Mouse (Mus musculus) small intestine, adult 2 months (tissue): ENCODE data around the gene Slmap. TPM values are rescaled to one million over a fixed set of nuclear protein-coding genes. Genes with fewer than 3 reads are reported as not detected.

Experiments used
- H3K27ac ChIP-seq: fragments of 200-500 bp; 2 replicates; pipeline ENCODE4 v1.5.1; 2012; ENCODE audit warnings: low read depth, low read length, control low read depth, inconsistent platforms; ENCODE audit not compliant: insufficient read depth
- H3K27me3 ChIP-seq: fragments of 200-500 bp; 2 replicates; pipeline ENCODE4 v1.6.1; 2012; ENCODE audit warnings: mild to moderate bottlenecking, moderate library complexity, low read length, inconsistent platforms; ENCODE audit not compliant: control insufficient read depth, insufficient read depth
- H3K36me3 ChIP-seq: fragments of 200-500 bp; 2 replicates; pipeline ENCODE4 v1.6.1; 2012; ENCODE audit warnings: mild to moderate bottlenecking, low read length, control low read depth, inconsistent platforms; ENCODE audit not compliant: control insufficient read depth, insufficient read depth
- H3K4me1 ChIP-seq: fragments of 200-500 bp; 2 replicates; pipeline ENCODE4 v1.6.1; 2012; ENCODE audit warnings: low read length, inconsistent platforms, mixed read lengths; ENCODE audit not compliant: control insufficient read depth, insufficient read depth, insufficient read length
- H3K4me3 ChIP-seq: fragments of 200-500 bp; 2 replicates; pipeline ENCODE4 v1.5.1; 2012; ENCODE audit warnings: low read depth, mild to moderate bottlenecking, control low read depth, inconsistent platforms, low read length, moderate library complexity
- CTCF ChIP-seq: fragments of 200-500 bp; IDR thresholded peaks from 2 replicates; pipeline ENCODE4 v1.5.1; 2012; ENCODE audit warnings: low read depth, mild to moderate bottlenecking, control low read depth, inconsistent platforms, low read length, moderate library complexity, mixed read lengths; ENCODE audit not compliant: insufficient replicate concordance, insufficient read length; ENCODE audit errors: extremely low read depth
- POLR2A ChIP-seq: fragments of 200-500 bp; IDR thresholded peaks from 2 replicates; pipeline ENCODE4 v1.6.1; 2012; ENCODE audit warnings: low read depth, mild to moderate bottlenecking, control low read depth, inconsistent platforms, low read length, moderate library complexity
- WGBS: fragments of 180-500 bp; shearing (Covaris S2); methylation state at CpG from one replicate; pipeline ENCODE4 v1.1.7; 2018; 5-methylcytosine and 5-hydroxymethylcytosine counted together
- polyA plus RNA-seq: library from polyadenylated mRNA; depleted of rRNA; stranded (reverse); fragments of >200 nt; gene quantifications from 2 replicates; pipeline ENCODE4 v1.2.3, GENCODE M21; 2012

Gene Slmap
- polyA plus RNA-seq, 1 experiment: 25.1 TPM

DNA sequence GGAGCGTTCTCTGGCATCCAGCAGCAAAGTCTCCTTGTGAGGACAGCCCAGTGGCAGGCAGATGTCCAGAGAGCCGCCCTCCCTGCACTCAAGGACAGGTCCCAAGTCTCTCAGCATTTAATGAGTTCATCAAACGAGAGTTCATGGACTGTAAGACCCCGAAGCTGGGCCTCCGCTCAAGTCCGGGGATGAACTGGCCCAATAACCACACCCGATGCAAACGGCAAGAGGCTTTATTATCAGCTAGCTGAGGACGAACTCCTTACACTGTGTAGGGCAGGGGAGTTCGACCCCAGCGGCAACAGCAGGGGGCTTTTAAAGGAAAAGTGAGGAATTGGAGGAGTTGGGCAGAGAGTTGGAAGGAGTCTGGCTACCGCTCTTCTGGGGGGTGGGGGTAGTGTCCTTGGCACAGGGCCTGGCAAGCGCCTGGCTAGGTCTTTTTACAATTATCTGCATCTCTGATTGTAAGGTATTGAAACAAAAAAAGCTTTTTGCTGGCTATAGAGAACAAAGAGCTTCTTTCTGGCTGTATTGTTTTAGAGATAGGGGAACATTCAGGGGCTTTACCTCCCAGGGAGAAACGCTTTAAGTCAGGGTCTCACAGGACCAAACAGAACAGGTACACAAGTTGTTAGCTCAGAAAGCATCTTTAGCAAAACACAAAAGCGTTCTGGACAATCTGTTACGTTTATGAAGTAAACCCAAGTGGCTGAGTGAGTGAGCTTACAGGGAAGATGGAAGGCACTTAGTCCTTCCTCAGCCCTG, 84.5 kb downstream of the Slmap start:
- TF ChIP-seq CTCF (no peak), POLR2A (no peak)
- peaks cover 12% of the 10 kb centered on the region for H3K36me3 ChIP-seq
- no peaks in the 10 kb centered on the region for H3K27me3 ChIP-seq
- H3K4me1 ChIP-seq: no peaks in the 10 kb centered on the region
- no peak overlapping the region for H3K4me3 ChIP-seq
- 69% methylated on average over 16 of the region's 16 CpGs for WGBS
- H3K27ac ChIP-seq: no peak overlapping the region

- Histone ChIP-seq H3K27me3 (no peaks in the 10 kb centered on the region), H3K4me1 (peaks cover 3% of the 10 kb centered on the region; the same call in 1 of the 2 replicates), H3K36me3 (peaks cover 12% of the 10 kb centered on the region), H3K4me3 (no peak overlapping the region), H3K27ac (no peak overlapping the region)
- 86% methylated on average over 4 of the region's 4 CpGs for WGBS
- TF ChIP-seq POLR2A (no peak), CTCF (no peak)
Measured at GRCm38 (mm10) chr14:26448581-26448980, 86.2 kb downstream of the Slmap start.

- no peak for TF ChIP-seq CTCF
- TF ChIP-seq POLR2A: no peak
- Histone ChIP-seq H3K4me1 (peaks cover 7% of the 10 kb centered on the region; the same call in 1 of the 2 replicates), H3K36me3 (peaks cover 9% of the 10 kb centered on the region), H3K27me3 (no peaks in the 10 kb centered on the region), H3K4me3 (no peak overlapping the region), H3K27ac (no peak overlapping the region)
- WGBS: 72% methylated on average over 2 of the region's 2 CpGs
Measured at GRCm38 (mm10) chr14:26447223-26447622, 87.5 kb downstream of the Slmap start.

DNA sequence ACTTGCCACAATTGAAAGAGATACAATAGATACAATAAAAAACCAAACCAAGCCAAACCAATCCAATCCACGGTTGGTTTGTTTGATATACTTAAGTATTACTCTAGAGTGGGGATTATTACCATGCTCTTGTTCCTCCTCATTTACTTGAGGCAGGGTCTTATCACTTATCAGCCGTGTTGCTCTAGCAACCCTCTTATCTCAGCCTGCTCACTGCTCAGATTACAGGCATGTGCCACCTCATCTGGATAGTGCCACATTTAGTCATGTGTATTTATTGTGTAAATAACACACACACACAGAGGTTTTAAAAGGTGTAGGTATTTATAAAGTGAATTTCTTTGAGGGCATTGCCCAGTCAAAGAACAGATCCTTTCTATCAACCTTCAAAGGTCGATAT, 88.2 kb downstream of the Slmap start:
- H3K4me3 ChIP-seq: no peak overlapping the region
- TF ChIP-seq POLR2A (no peak), CTCF (no peak)
- WGBS: 43% methylated on average over 3 of the region's 3 CpGs
- peaks cover 8% of the 10 kb centered on the region for H3K36me3 ChIP-seq
- peaks cover 7% of the 10 kb centered on the region; the same call in 1 of the 2 replicates for H3K4me1 ChIP-seq
- no peaks in the 10 kb centered on the region for H3K27me3 ChIP-seq
- no peak overlapping the region for H3K27ac ChIP-seq

DNA sequence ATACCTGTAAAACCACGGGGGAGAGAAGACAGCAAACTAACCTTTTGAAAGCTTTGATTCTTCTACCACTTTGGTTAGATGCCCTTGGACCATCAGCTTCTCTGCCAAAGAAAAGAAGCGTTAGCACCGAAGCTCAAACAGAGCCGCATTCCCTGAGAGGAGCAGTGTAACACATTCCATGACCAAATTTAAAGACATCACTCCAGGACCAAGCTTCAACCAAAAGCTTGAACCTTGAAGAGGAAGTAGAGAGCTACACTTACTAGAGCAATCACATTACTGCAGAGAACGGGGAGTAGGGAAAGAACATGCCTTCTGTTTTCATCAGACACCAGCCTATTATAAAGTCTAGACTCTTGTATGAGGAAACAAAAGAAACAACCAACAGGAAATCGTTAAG, 92.2 kb downstream of the Slmap start:
- WGBS: 70% methylated on average over 6 of the region's 6 CpGs
- peaks cover 11% of the 10 kb centered on the region for H3K36me3 ChIP-seq
- no peaks in the 10 kb centered on the region for H3K27me3 ChIP-seq
- peaks cover 9% of the 10 kb centered on the region; the same call in 1 of the 2 replicates for H3K4me1 ChIP-seq
- H3K27ac ChIP-seq: peak overlapping the region; percentile 50
- H3K4me3 ChIP-seq: no peak overlapping the region
- TF ChIP-seq POLR2A (no peak), CTCF (no peak)

GRCm38 (mm10) chr14:26441041-26441812, 93.5 kb downstream of the Slmap start:
- peaks cover 9% of the 10 kb centered on the region; the same call in 1 of the 2 replicates for H3K4me1 ChIP-seq
- H3K27me3 ChIP-seq: no peaks in the 10 kb centered on the region
- peaks cover 13% of the 10 kb centered on the region for H3K36me3 ChIP-seq
- 53% methylated on average over 2 of the region's 2 CpGs for WGBS
- TF ChIP-seq POLR2A (no peak), CTCF (no peak)
- H3K4me3 ChIP-seq: no peak overlapping the region
- peak overlapping the region; percentile 75 for H3K27ac ChIP-seq

DNA sequence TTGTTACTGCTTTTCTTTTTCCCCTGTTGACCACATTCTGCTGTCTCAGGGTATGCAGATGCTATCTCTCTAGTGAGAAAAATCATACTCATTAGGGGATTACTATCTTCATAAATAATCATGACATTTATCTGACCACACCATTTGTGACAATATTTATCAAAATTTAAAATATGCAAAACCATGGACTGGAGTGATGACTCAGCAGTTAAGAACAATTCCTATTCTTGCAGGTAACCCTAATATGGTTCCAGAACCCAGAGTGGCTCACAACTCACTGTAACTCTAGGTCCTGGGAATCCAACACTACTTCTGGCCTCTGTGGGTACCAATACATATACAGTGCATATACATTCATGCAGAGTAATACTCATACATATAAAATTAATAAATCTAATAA, 94.7 kb downstream of the Slmap start:
- peaks cover 9% of the 10 kb centered on the region; the same call in 1 of the 2 replicates for H3K4me1 ChIP-seq
- TF ChIP-seq CTCF: no peak
- no peak for TF ChIP-seq POLR2A
- H3K36me3 ChIP-seq: peaks cover 22% of the 10 kb centered on the region
- no peak overlapping the region for H3K27ac ChIP-seq
- no peak overlapping the region for H3K4me3 ChIP-seq
- H3K27me3 ChIP-seq: no peaks in the 10 kb centered on the region
